Mouse (Mus musculus): ENCODE measurements around the gene Fam69b. TPM values are rescaled to one million over a fixed set of nuclear protein-coding genes. Genes with fewer than 3 reads are reported as not detected.
A peak's percentile ranks its signal among the peaks of the same experiment; 100 is the strongest.

The Fam69b gene
- polyA plus RNA-seq, 1 experiment, result 5.3 TPM

DNA sequence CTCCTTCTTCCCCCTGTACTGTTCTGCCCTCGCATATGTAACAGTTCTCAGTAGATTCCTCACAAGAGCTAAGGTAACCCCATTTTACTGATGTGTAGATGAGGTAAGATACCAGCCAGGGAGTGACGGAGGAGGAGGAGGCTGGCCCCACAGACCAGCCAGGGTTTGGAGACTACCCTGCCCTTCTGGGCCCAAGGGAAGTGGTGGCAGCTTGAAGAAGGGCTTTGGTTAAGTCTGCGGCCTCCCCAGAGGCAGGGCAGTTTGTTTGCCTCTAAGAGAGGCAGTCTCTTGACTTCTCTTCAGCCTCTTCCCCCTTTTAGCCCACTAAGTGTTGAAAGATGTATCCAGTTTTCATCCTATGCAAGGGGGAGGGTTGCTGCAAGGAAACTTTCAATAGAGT lies 21.7 kb upstream of the Fam69b start:
- Histone ChIP-seq H3K9me3 (replicated peaks; ENCODE audit: control insufficient read depth, insufficient read depth, low read length, poor library complexity, severe bottlenecking) (no peaks in the 10 kb centered on the region), H3K4me3 (ENCODE audit: low read depth, low read length) (no peak overlapping the region), H3K4me1 (ENCODE audit: control insufficient read depth, insufficient read depth, low read length) (peaks cover 5% of the 10 kb centered on the region), H3K36me3 (ENCODE audit: control insufficient read depth, insufficient read depth, low read length, poor library complexity, severe bottlenecking) (no peaks in the 10 kb centered on the region), H3K9ac (ENCODE audit: low read depth, poor library complexity, severe bottlenecking) (no peak overlapping the region), H3K27me3 (ENCODE audit: control insufficient read depth, insufficient read depth, low read length, poor library complexity, severe bottlenecking) (no peaks in the 10 kb centered on the region), H3K27ac (ENCODE audit: insufficient read depth, low read length) (no peak overlapping the region)
- TF ChIP-seq POLR2A (IDR thresholded peaks at IDR 0.05; ENCODE audit: insufficient read depth, low read length) (no peak), EP300 (IDR thresholded peaks at IDR 0.05; ENCODE audit: insufficient read depth, low read depth, low read length) (no peak), CTCF (IDR thresholded peaks at IDR 0.05; ENCODE audit: low read depth, low read length) (no peak)

- Histone ChIP-seq H3K27ac (ENCODE audit: insufficient read depth, low read length) (no peak overlapping the region), H3K9ac (ENCODE audit: low read depth, poor library complexity, severe bottlenecking) (no peak overlapping the region)
Measured at GRCm38 (mm10) chr2:26607056-26607910, 21.0 kb upstream of the Fam69b start.

GRCm38 (mm10) chr2:26608781-26609180 lies 19.5 kb upstream of the Fam69b start:
- Histone ChIP-seq H3K27ac (ENCODE audit: insufficient read depth, low read length) (no peak overlapping the region), H3K27me3 (ENCODE audit: control insufficient read depth, insufficient read depth, low read length, poor library complexity, severe bottlenecking) (no peaks in the 10 kb centered on the region), H3K4me1 (ENCODE audit: control insufficient read depth, insufficient read depth, low read length) (peaks cover 15% of the 10 kb centered on the region), H3K9me3 (replicated peaks; ENCODE audit: control insufficient read depth, insufficient read depth, low read length, poor library complexity, severe bottlenecking) (no peaks in the 10 kb centered on the region), H3K36me3 (ENCODE audit: control insufficient read depth, insufficient read depth, low read length, poor library complexity, severe bottlenecking) (no peaks in the 10 kb centered on the region), H3K9ac (ENCODE audit: low read depth, poor library complexity, severe bottlenecking) (no peak overlapping the region), H3K4me3 (ENCODE audit: low read depth, low read length) (no peak overlapping the region)
- no peak for TF ChIP-seq EP300 (IDR thresholded peaks at IDR 0.05; ENCODE audit: insufficient read depth, low read depth, low read length)
- TF ChIP-seq POLR2A (IDR thresholded peaks at IDR 0.05; ENCODE audit: insufficient read depth, low read length), result no peak
- no peak for TF ChIP-seq CTCF (IDR thresholded peaks at IDR 0.05; ENCODE audit: low read depth, low read length)

More at GRCm38 (mm10) chr2:26607056-26607910, 21.0 kb upstream of the Fam69b start:
- TF ChIP-seq POLR2A (IDR thresholded peaks at IDR 0.05; ENCODE audit: insufficient read depth, low read length) (no peak), CTCF (IDR thresholded peaks at IDR 0.05; ENCODE audit: low read depth, low read length) (no peak), EP300 (IDR thresholded peaks at IDR 0.05; ENCODE audit: insufficient read depth, low read depth, low read length) (no peak)
- Histone ChIP-seq H3K4me3 (ENCODE audit: low read depth, low read length) (no peak overlapping the region), H3K36me3 (ENCODE audit: control insufficient read depth, insufficient read depth, low read length, poor library complexity, severe bottlenecking) (no peaks in the 10 kb centered on the region), H3K27me3 (ENCODE audit: control insufficient read depth, insufficient read depth, low read length, poor library complexity, severe bottlenecking) (no peaks in the 10 kb centered on the region), H3K9me3 (replicated peaks; ENCODE audit: control insufficient read depth, insufficient read depth, low read length, poor library complexity, severe bottlenecking) (no peaks in the 10 kb centered on the region), H3K4me1 (ENCODE audit: control insufficient read depth, insufficient read depth, low read length) (peaks cover 9% of the 10 kb centered on the region)

- Histone ChIP-seq H3K9me3 (replicated peaks; ENCODE audit: control insufficient read depth, insufficient read depth, low read length, poor library complexity, severe bottlenecking) (no peaks in the 10 kb centered on the region), H3K4me1 (ENCODE audit: control insufficient read depth, insufficient read depth, low read length) (peaks cover 15% of the 10 kb centered on the region), H3K27me3 (ENCODE audit: control insufficient read depth, insufficient read depth, low read length, poor library complexity, severe bottlenecking) (no peaks in the 10 kb centered on the region), H3K9ac (ENCODE audit: low read depth, poor library complexity, severe bottlenecking) (no peak overlapping the region), H3K4me3 (ENCODE audit: low read depth, low read length) (no peak overlapping the region), H3K27ac (ENCODE audit: insufficient read depth, low read length) (no peak overlapping the region), H3K36me3 (ENCODE audit: control insufficient read depth, insufficient read depth, low read length, poor library complexity, severe bottlenecking) (no peaks in the 10 kb centered on the region)
- TF ChIP-seq POLR2A (IDR thresholded peaks at IDR 0.05; ENCODE audit: insufficient read depth, low read length) (no peak), EP300 (IDR thresholded peaks at IDR 0.05; ENCODE audit: insufficient read depth, low read depth, low read length) (no peak), CTCF (IDR thresholded peaks at IDR 0.05; ENCODE audit: low read depth, low read length) (no peak)
Measured at GRCm38 (mm10) chr2:26609261-26609661, 19.0 kb upstream of the Fam69b start.

DNA sequence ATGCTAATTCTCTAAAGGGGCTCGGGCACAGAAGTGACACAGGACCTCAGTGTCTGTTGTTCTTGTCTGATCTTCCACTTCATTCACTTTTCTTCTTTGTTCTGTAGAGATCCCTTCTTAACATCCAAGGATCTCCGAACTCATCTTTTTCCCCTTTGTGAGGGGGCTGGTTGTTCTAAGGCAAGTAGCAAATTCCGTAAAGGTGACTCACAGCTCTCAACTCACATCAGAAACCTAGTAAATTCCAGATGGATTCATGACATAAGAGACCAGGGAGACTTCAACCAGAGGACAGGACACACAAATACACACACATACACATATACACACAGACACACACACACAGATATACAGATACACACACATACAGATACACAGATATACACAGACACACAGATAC lies 17.7 kb upstream of the Fam69b start:
- Histone ChIP-seq H3K36me3 (ENCODE audit: control insufficient read depth, insufficient read depth, low read length, poor library complexity, severe bottlenecking) (no peaks in the 10 kb centered on the region), H3K4me1 (ENCODE audit: control insufficient read depth, insufficient read depth, low read length) (peaks cover 15% of the 10 kb centered on the region), H3K9me3 (replicated peaks; ENCODE audit: control insufficient read depth, insufficient read depth, low read length, poor library complexity, severe bottlenecking) (no peaks in the 10 kb centered on the region), H3K27me3 (ENCODE audit: control insufficient read depth, insufficient read depth, low read length, poor library complexity, severe bottlenecking) (no peaks in the 10 kb centered on the region), H3K4me3 (ENCODE audit: low read depth, low read length) (no peak overlapping the region), H3K9ac (ENCODE audit: low read depth, poor library complexity, severe bottlenecking) (no peak overlapping the region), H3K27ac (ENCODE audit: insufficient read depth, low read length) (peak overlapping the region; percentile 16; the same call in 1 of the 2 replicates)
- no peak for TF ChIP-seq POLR2A (IDR thresholded peaks at IDR 0.05; ENCODE audit: insufficient read depth, low read length)
- no peak for TF ChIP-seq EP300 (IDR thresholded peaks at IDR 0.05; ENCODE audit: insufficient read depth, low read depth, low read length)
- no peak for TF ChIP-seq CTCF (IDR thresholded peaks at IDR 0.05; ENCODE audit: low read depth, low read length)

- peaks cover 15% of the 10 kb centered on the region for H3K4me1 ChIP-seq (ENCODE audit: control insufficient read depth, insufficient read depth, low read length)
- H3K4me3 ChIP-seq (ENCODE audit: low read depth, low read length), result no peak overlapping the region
- no peak overlapping the region for H3K9ac ChIP-seq (ENCODE audit: low read depth, poor library complexity, severe bottlenecking)
- no peaks in the 10 kb centered on the region for H3K9me3 ChIP-seq (replicated peaks; ENCODE audit: control insufficient read depth, insufficient read depth, low read length, poor library complexity, severe bottlenecking)
- H3K27me3 ChIP-seq (ENCODE audit: control insufficient read depth, insufficient read depth, low read length, poor library complexity, severe bottlenecking), result no peaks in the 10 kb centered on the region
- H3K36me3 ChIP-seq (ENCODE audit: control insufficient read depth, insufficient read depth, low read length, poor library complexity, severe bottlenecking), result no peaks in the 10 kb centered on the region
- H3K27ac ChIP-seq (ENCODE audit: insufficient read depth, low read length), result peak overlapping the region; percentile 60
- TF ChIP-seq EP300 (IDR thresholded peaks at IDR 0.05; ENCODE audit: insufficient read depth, low read depth, low read length), result peak; percentile 97
- TF ChIP-seq POLR2A (IDR thresholded peaks at IDR 0.05; ENCODE audit: insufficient read depth, low read length), result no peak
Measured at GRCm38 (mm10) chr2:26611054-26611453, 17.2 kb upstream of the Fam69b start.
